Mouse (Mus musculus) stomach, embryonic 15.5 days (tissue): ENCODE results near the gene Gstk1. TPM values are rescaled to one million over a fixed set of nuclear protein-coding genes. Genes with fewer than 3 reads are reported as not detected.

ENCODE experiments used
- ATAC-seq: fragments of 200-750 bp; cut with Nextera tagmentation; 2 replicates; pipeline ENCODE4 v1.8.0; 2017; ENCODE audit warnings: low read depth, moderate number of reproducible peaks, moderate TSS enrichment; ENCODE audit not compliant: insufficient read depth, low FRiP score
- H3K27ac ChIP-seq: fragments of 300-500 bp; sonication (generic); 2 replicates; pipeline ENCODE4 v1.5.1; 2015; ENCODE audit warnings: mild to moderate bottlenecking, inconsistent platforms
- H3K27me3 ChIP-seq: fragments of 300-500 bp; sonication (generic); replicated peaks from 2 replicates; pipeline ENCODE4 v1.6.1; 2015; ENCODE audit warnings: inconsistent platforms
- H3K36me3 ChIP-seq: fragments of 300-500 bp; sonication (generic); 2 replicates; pipeline ENCODE4 v1.6.1; 2015; ENCODE audit warnings: inconsistent platforms
- H3K4me1 ChIP-seq: fragments of 300-500 bp; sonication (generic); 2 replicates; pipeline ENCODE4 v1.6.1; 2015; ENCODE audit warnings: inconsistent platforms
- H3K4me2 ChIP-seq: fragments of 300-500 bp; sonication (generic); 2 replicates; pipeline ENCODE4 v1.6.1; 2015; ENCODE audit warnings: mild to moderate bottlenecking, inconsistent platforms
- H3K4me3 ChIP-seq: fragments of 300-500 bp; sonication (generic); replicated peaks from 2 replicates; pipeline ENCODE4 v1.5.1; 2015; ENCODE audit warnings: inconsistent platforms
- H3K9ac ChIP-seq: fragments of 300-500 bp; sonication (generic); 2 replicates; pipeline ENCODE4 v1.6.1; 2015; ENCODE audit warnings: inconsistent platforms
- H3K9me3 ChIP-seq: fragments of 300-500 bp; sonication (generic); 2 replicates; pipeline ENCODE4 v1.6.1; 2016; ENCODE audit warnings: inconsistent platforms
- WGBS: fragments of 180-500 bp; shearing (Covaris S2); methylation state at CpG from one replicate; pipeline ENCODE4 v1.1.7; 2015; 5-methylcytosine and 5-hydroxymethylcytosine counted together
- polyA plus RNA-seq: library from polyadenylated mRNA; unstranded; fragments of >200 nt; fragmentation: Nextera tagmentation; extraction: Ambion mirVana; gene quantifications from 2 replicates; pipeline ENCODE4 v1.2.1, GENCODE M21; 2015

The Gstk1 gene
- polyA plus RNA-seq, 1 experiment from 2014 or later = 19.1 TPM

DNA sequence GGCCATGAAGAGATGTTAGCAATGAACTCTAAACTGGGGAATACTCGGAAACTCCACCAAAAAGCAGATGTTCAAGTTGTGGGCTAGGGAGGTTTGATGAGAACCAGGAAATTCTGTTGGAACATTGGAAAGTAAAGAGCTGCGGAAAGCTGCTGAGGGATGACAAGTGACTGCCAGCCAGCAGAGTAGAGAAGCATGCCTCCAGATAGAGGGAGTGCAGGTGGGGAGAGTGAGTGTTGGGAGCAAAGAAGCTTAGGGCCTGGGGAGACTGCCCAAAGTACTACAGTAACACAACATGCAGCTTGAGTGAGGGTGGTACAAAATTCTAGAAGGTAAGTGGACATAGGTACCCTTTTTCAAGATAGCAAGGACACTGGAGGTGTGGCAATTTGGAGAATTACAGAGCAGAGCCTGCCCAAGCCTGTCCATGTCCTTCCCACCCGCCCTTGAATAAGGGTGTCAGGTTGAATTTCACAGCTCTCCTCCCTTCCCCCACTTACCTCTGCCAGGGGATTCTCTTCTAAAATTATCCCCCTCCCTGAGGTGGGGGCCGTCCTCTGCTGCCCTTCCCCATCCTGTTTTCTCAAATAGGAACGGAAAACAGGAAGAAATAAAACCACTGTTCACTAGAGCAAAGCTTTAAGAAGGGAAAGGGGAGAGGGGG lies 37.3 kb downstream of the Gstk1 start:
- Histone ChIP-seq H3K9me3 (no peaks in the 10 kb centered on the region), H3K9ac (no peak overlapping the region), H3K4me1 (no peaks in the 10 kb centered on the region), H3K4me2 (no peak overlapping the region), H3K27me3 (no peaks in the 10 kb centered on the region), H3K27ac (no peak overlapping the region), H3K4me3 (no peak overlapping the region), H3K36me3 (peaks cover 31% of the 10 kb centered on the region)
- WGBS = 75% methylated on average over 5 of the region's 5 CpGs
- no peak for ATAC-seq

DNA sequence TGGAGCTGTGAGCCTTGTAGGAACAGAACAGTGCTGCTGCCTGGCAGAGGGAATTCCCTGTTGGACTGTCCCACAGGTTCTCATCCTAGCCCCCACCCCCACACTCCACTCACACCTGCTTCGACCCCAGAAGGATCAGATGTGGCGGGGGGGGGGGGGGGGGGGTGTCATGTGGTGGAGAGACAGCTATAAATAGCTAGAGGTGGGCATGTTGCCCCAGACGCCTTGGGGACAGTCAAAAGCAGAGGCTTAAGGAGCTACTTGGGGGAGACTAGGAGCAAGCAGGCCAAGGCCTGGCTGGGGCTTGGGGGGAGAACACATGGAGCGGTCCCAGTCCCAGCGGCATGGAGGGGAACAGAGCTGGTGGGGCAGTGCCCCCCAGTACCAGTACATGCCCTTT lies 40.7 kb downstream of the Gstk1 start, which contains the start of gene Clcn1:
TSS of gene Clcn1 (plus strand) at position 238 of the 400 bp plus-strand sequence.
- H3K4me3 ChIP-seq = no peak within 1 kb of the TSS
- H3K36me3 ChIP-seq = peaks cover 5% of the 10 kb centered on the region; the same call in 1 of the 2 replicates
- H3K9me3 ChIP-seq = no peaks in the 10 kb centered on the region
- WGBS = 68% methylated on average over 4 of the region's 5 CpGs
- ATAC-seq = no peak
- H3K4me1 ChIP-seq = no peaks in the 10 kb centered on the region
- no peak within 1 kb of the TSS for H3K9ac ChIP-seq
- H3K27me3 ChIP-seq = no peaks in the 10 kb centered on the region
- no peak within 1 kb of the TSS for H3K27ac ChIP-seq
- H3K4me2 ChIP-seq = no peak within 1 kb of the TSS

- H3K9me3 ChIP-seq = no peaks in the 10 kb centered on the region
- H3K27ac ChIP-seq = no peak overlapping the region
- H3K4me2 ChIP-seq = no peak overlapping the region
- H3K4me1 ChIP-seq = no peaks in the 10 kb centered on the region
- no peak overlapping the region for H3K9ac ChIP-seq
- H3K36me3 ChIP-seq = no peaks in the 10 kb centered on the region
- no peaks in the 10 kb centered on the region for H3K27me3 ChIP-seq
- H3K4me3 ChIP-seq = no peak overlapping the region
- no peak for ATAC-seq
Measured at GRCm38 (mm10) chr6:42287562-42287961, 41.8 kb downstream of the Gstk1 start.

GRCm38 (mm10) chr6:42293327-42293726 lies 47.6 kb downstream of the Gstk1 start:
- Histone ChIP-seq H3K27ac (no peak overlapping the region), H3K9me3 (no peaks in the 10 kb centered on the region), H3K9ac (no peak overlapping the region), H3K4me1 (no peaks in the 10 kb centered on the region), H3K27me3 (no peaks in the 10 kb centered on the region), H3K4me2 (no peak overlapping the region), H3K36me3 (no peaks in the 10 kb centered on the region), H3K4me3 (no peak overlapping the region)
- ATAC-seq = no peak
- 82% methylated on average over 6 of the region's 6 CpGs for WGBS

GRCm38 (mm10) chr6:42295549-42296094 lies 49.9 kb downstream of the Gstk1 start:
- no peak for ATAC-seq
- 60% methylated on average over 3 of the region's 3 CpGs for WGBS

GRCm38 (mm10) chr6:42299362-42299761 lies 53.6 kb downstream of the Gstk1 start:
- Histone ChIP-seq H3K4me3 (no peak overlapping the region), H3K4me2 (no peak overlapping the region), H3K36me3 (no peaks in the 10 kb centered on the region), H3K9ac (no peak overlapping the region), H3K27me3 (no peaks in the 10 kb centered on the region), H3K27ac (no peak overlapping the region), H3K9me3 (no peaks in the 10 kb centered on the region), H3K4me1 (no peaks in the 10 kb centered on the region)
- WGBS = 74% methylated on average over 5 of the region's 5 CpGs
- no peak for ATAC-seq

More at GRCm38 (mm10) chr6:42295549-42296094, 49.9 kb downstream of the Gstk1 start:
- Histone ChIP-seq H3K9me3 (no peaks in the 10 kb centered on the region), H3K36me3 (no peaks in the 10 kb centered on the region), H3K4me1 (no peaks in the 10 kb centered on the region), H3K27me3 (no peaks in the 10 kb centered on the region), H3K4me3 (no peak overlapping the region), H3K9ac (no peak overlapping the region), H3K4me2 (no peak overlapping the region), H3K27ac (no peak overlapping the region)

Other genes with a start within 250 kb of the Gstk1 start
- gene Sva, start 207.5 kb upstream of the Gstk1 start, polyA plus RNA-seq = not detected in 2 replicates
- not detected in 2 replicates for gene Tas2r139, start 105.0 kb upstream of the Gstk1 start, polyA plus RNA-seq
- not detected in 2 replicates for gene Tas2r144, start 30.6 kb upstream of the Gstk1 start, polyA plus RNA-seq
- gene Tmem139, start 16.0 kb downstream of the Gstk1 start, polyA plus RNA-seq = 4.8 and 4.9 TPM in 2 replicates
- gene Casp2, start 19.1 kb downstream of the Gstk1 start, polyA plus RNA-seq = 48.4 and 49.8 TPM in 2 replicates
- 0.08 and 0.12 TPM in 2 replicates for gene Clcn1, start 40.8 kb downstream of the Gstk1 start, polyA plus RNA-seq
- 0.22 and 0.23 TPM in 2 replicates for gene Fam131b, start 78.7 kb downstream of the Gstk1 start, polyA plus RNA-seq
- gene Zyx, start 103.7 kb downstream of the Gstk1 start, polyA plus RNA-seq = 96.9 and 105 TPM in 2 replicates
- gene Epha1, start 127.3 kb downstream of the Gstk1 start, polyA plus RNA-seq = 16.3 and 16.9 TPM in 2 replicates
- gene Tas2r143, start 154.3 kb downstream of the Gstk1 start, polyA plus RNA-seq = not detected in 2 replicates
- not detected in 2 replicates for gene Tas2r135, start 159.5 kb downstream of the Gstk1 start, polyA plus RNA-seq
- not detected in 2 replicates for gene Tas2r126, start 188.6 kb downstream of the Gstk1 start, polyA plus RNA-seq
- gene Olfr458, start 219.3 kb downstream of the Gstk1 start, polyA plus RNA-seq = not detected in 2 replicates
- gene Olfr457, start 230.4 kb downstream of the Gstk1 start, polyA plus RNA-seq = not detected in 2 replicates
- gene Olfr456, start 241.3 kb downstream of the Gstk1 start, polyA plus RNA-seq = not detected in 2 replicates